Mouse (Mus musculus): Measurements from ENCODE around the gene Ptgr1. TPM values are rescaled to one million over a fixed set of nuclear protein-coding genes. Genes with fewer than 3 reads are reported as not detected.

The Ptgr1 gene
- polyA plus RNA-seq, 1 experiment from 2014 or later, result 9.0 TPM

DNA sequence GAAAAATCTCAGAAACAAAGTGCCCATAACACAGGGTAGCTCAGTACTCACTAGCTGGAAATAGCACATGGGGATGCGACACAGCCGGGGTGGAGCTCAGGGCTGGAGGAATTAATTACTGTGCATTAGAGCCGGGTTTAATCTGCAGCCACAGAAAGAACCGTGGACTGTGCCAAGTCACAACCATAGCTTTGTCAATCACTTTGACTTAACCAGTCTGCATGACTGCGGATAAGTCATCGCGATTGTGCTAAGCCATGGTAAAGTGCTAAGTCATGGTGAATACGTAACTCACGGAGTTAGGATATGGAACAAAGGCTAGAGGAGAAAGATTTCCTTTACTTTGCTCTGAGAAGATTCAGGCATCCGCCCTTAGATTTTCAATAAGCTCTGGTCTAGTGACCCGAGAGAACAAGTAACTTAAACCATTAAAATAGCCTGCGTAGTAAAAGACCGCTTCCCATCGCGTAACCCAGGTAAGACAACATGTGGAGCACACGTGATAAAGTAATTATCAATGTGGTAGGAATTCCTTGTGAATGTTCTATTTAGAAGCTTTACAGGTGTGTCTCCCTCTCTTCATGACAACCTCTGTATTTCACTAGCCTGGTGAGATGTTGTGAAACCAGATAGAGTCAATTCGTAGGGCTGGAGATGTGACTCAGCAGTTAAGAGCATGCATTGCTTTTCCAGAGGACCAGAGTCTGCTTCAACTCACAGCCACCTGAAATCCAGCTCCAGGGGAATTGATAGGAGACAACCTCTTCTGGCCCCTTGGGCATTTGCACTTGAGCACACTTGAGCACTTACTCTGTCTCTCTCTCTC lies 3.9 kb upstream of the Ptgr1 start:
- no peak for ATAC-seq (ENCODE audit: insufficient number of reproducible peaks, low FRiP score)
- peaks cover 20% of the 10 kb centered on the region for H3K27me3 ChIP-seq (replicated peaks)
- WGBS, result 84% methylated on average over 17 of the region's 17 CpGs
- no peak overlapping the region for H3K4me3 ChIP-seq
- H3K36me3 ChIP-seq, result no peaks in the 10 kb centered on the region
- H3K4me1 ChIP-seq (replicated peaks), result peaks cover 11% of the 10 kb centered on the region; the same call in 1 of the 2 replicates
- no peak overlapping the region for H3K27ac ChIP-seq (ENCODE audit: poor library complexity, severe bottlenecking)
- H3K9ac ChIP-seq, result no peak overlapping the region
- H3K9me3 ChIP-seq (replicated peaks), result no peaks in the 10 kb centered on the region
- no peak overlapping the region for H3K4me2 ChIP-seq

DNA sequence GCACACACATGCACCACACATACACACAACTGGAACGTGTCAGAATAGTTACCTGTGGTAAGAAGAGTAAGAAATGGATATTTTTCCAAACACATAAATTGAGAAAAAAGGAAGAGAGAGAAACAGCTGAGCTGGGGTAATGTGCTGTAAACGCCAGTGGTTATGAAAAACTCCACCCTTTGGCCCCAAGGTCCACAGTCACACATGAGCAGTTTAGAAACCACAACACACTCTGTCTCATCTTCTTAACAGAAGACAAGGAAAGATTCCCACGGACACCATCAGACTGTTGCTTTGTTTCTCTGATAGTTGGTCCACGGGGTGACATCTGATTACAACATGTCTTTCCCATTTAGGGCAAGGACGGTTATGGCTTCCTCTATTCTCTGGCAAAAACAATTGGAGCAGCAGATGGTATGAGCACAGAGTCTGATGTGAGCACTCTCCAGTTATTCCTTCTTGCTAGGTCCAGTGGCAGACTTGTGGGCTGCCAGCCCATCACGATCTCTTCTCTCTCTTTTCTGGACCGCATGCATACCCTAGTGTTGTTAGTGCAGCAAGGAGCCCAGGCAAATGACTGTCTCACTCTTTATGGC lies 2.5 kb upstream of the Ptgr1 start:
- no peak for ATAC-seq (ENCODE audit: insufficient number of reproducible peaks, low FRiP score)
- no peaks in the 10 kb centered on the region for H3K36me3 ChIP-seq
- no peak overlapping the region for H3K27ac ChIP-seq (ENCODE audit: poor library complexity, severe bottlenecking)
- H3K9ac ChIP-seq, result no peak overlapping the region
- H3K27me3 ChIP-seq (replicated peaks), result peaks cover 20% of the 10 kb centered on the region
- no peak overlapping the region for H3K4me3 ChIP-seq
- 82% methylated on average over 7 of the region's 7 CpGs for WGBS
- H3K4me2 ChIP-seq, result no peak overlapping the region
- no peaks in the 10 kb centered on the region for H3K9me3 ChIP-seq (replicated peaks)
- H3K4me1 ChIP-seq (replicated peaks), result peaks cover 9% of the 10 kb centered on the region; the same call in 1 of the 2 replicates

GRCm38 (mm10) chr4:58985157-58985648 lies 1.7 kb downstream of the Ptgr1 start:
- Histone ChIP-seq H3K9ac (no peak overlapping the region), H3K9me3 (replicated peaks) (no peaks in the 10 kb centered on the region), H3K4me3 (no peak overlapping the region), H3K27ac (ENCODE audit: poor library complexity, severe bottlenecking) (no peak overlapping the region), H3K36me3 (no peaks in the 10 kb centered on the region), H3K27me3 (replicated peaks) (peaks cover 10% of the 10 kb centered on the region), H3K4me2 (no peak overlapping the region), H3K4me1 (replicated peaks) (0 out of 2 replicates have a peak, but pooled peaks cover 3% of the 10 kb centered on the region)
- ATAC-seq (ENCODE audit: insufficient number of reproducible peaks, low FRiP score), result no peak
- WGBS, result 14% methylated on average over 7 of the region's 7 CpGs

DNA sequence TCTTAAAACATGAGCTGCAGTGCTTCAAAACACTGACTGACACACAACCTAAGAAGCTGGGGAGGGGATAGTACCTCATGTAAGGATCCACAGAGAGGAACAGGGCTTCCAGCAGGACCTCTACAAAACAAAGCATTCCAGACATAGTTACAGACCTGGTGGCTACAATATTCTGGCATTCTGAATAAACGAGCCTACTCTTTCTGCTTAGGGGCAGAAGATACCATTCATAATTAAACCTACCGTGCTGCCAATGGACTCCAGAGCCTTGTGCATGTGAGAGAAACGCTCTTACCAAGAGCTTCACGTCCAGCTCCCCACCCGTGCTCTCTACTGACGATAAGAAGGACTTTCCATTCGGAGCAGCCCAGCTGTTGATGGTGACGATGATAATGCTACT lies 4.1 kb downstream of the Ptgr1 start:
- 79% methylated on average over 8 of the region's 8 CpGs for WGBS
- Histone ChIP-seq H3K4me2 (no peak overlapping the region), H3K27ac (ENCODE audit: poor library complexity, severe bottlenecking) (no peak overlapping the region), H3K36me3 (no peaks in the 10 kb centered on the region), H3K27me3 (replicated peaks) (no peaks in the 10 kb centered on the region), H3K9me3 (replicated peaks) (no peaks in the 10 kb centered on the region), H3K4me3 (no peak overlapping the region), H3K4me1 (replicated peaks) (0 out of 2 replicates have a peak, but pooled peaks cover 3% of the 10 kb centered on the region), H3K9ac (no peak overlapping the region)
- ATAC-seq (ENCODE audit: insufficient number of reproducible peaks, low FRiP score), result no peak

DNA sequence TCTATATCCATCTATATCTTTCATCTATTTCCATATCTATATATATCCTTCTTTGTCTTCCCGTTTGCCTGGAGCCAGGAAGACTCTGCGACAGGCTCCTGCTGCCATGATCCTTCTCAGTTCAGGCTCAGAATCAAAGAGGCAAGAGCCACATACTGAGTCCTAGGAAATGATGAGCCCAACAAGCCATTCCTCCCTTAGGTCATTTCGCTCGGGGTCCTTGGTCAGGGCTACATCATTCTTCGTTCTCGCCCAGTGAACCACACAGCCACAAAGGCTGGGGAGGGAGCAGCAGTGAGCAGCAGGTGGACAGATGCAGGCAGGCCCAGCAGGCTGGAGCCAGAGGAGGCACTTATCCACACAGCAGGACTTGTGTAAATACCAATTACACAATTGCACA lies 5.5 kb downstream of the Ptgr1 start:
- Histone ChIP-seq H3K4me3 (no peak overlapping the region), H3K4me2 (no peak overlapping the region), H3K27me3 (replicated peaks) (no peaks in the 10 kb centered on the region), H3K27ac (ENCODE audit: poor library complexity, severe bottlenecking) (no peak overlapping the region), H3K36me3 (no peaks in the 10 kb centered on the region), H3K4me1 (replicated peaks) (no peaks in the 10 kb centered on the region), H3K9me3 (replicated peaks) (no peaks in the 10 kb centered on the region), H3K9ac (no peak overlapping the region)
- WGBS, result 77% methylated on average over 6 of the region's 6 CpGs
- no peak for ATAC-seq (ENCODE audit: insufficient number of reproducible peaks, low FRiP score)

DNA sequence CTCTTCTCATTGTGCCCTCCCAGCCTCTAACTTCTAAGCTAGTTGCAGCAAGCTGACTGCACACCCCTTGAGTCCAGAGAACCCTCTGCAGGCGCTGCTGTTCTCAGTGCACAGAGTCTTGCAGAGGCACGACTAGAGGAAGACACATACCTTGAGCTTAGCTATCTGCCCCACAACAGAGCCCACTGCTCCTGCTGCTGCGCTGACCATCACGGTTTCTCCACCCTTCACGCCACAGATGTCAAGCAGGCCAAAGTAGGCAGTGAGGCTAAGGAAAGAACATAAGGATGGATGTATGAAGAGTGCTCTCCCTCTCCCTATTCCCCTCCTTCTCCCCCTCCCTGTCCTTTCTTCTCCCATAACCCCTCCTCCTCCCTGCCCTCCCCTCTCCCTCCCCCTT lies 11.2 kb downstream of the Ptgr1 start:
- 71% methylated on average over 5 of the region's 5 CpGs for WGBS
- Histone ChIP-seq H3K36me3 (peaks cover 10% of the 10 kb centered on the region; the same call in 1 of the 2 replicates), H3K4me1 (replicated peaks) (no peaks in the 10 kb centered on the region), H3K4me2 (no peak overlapping the region), H3K4me3 (no peak overlapping the region), H3K9ac (no peak overlapping the region), H3K27me3 (replicated peaks) (no peaks in the 10 kb centered on the region), H3K9me3 (replicated peaks) (0 out of 2 replicates have a peak, but pooled peaks cover 2% of the 10 kb centered on the region), H3K27ac (ENCODE audit: poor library complexity, severe bottlenecking) (no peak overlapping the region)
- ATAC-seq (ENCODE audit: insufficient number of reproducible peaks, low FRiP score), result no peak

GRCm38 (mm10) chr4:58970678-58971077 lies 16.2 kb downstream of the Ptgr1 start:
- WGBS, result 66% methylated on average over 4 of the region's 4 CpGs
- Histone ChIP-seq H3K9ac (no peak overlapping the region), H3K4me3 (no peak overlapping the region), H3K4me1 (replicated peaks) (no peaks in the 10 kb centered on the region), H3K27ac (ENCODE audit: poor library complexity, severe bottlenecking) (no peak overlapping the region), H3K4me2 (no peak overlapping the region), H3K9me3 (replicated peaks) (0 out of 2 replicates have a peak, but pooled peaks cover 2% of the 10 kb centered on the region), H3K36me3 (peaks cover 13% of the 10 kb centered on the region; the same call in 1 of the 2 replicates), H3K27me3 (replicated peaks) (no peaks in the 10 kb centered on the region)
- ATAC-seq (ENCODE audit: insufficient number of reproducible peaks, low FRiP score), result no peak

- Histone ChIP-seq H3K4me2 (no peak overlapping the region), H3K27me3 (replicated peaks) (no peaks in the 10 kb centered on the region), H3K27ac (ENCODE audit: poor library complexity, severe bottlenecking) (no peak overlapping the region), H3K4me1 (replicated peaks) (no peaks in the 10 kb centered on the region), H3K9me3 (replicated peaks) (no peaks in the 10 kb centered on the region), H3K9ac (no peak overlapping the region), H3K36me3 (no peaks in the 10 kb centered on the region), H3K4me3 (no peak overlapping the region)
- WGBS, result 79% methylated on average over 1 of the region's 1 CpGs
- ATAC-seq (ENCODE audit: insufficient number of reproducible peaks, low FRiP score), result no peak
These were observed 21.8 kb downstream of the Ptgr1 start for GRCm38 (mm10) chr4:58965136-58965535.

DNA sequence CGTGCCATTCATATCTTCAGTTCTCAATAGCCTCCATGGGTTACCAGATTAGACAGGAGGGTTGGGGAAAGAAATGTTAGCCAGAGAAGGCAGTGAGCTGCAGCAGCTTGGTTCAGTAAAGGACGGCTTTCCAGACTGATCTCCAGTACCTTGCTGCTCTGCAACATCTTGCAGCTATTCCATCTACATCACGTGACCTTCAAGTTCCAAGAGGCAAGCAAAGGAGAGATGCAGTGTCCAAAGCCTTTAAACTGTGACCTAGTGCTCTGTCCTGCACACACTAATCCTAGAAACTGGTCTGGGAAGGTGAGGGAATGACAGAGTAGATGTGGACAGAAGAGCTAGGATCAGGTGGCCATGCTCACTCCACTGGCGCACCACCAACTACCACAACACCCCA lies 23.6 kb downstream of the Ptgr1 start:
- H3K9ac ChIP-seq, result no peak overlapping the region
- no peaks in the 10 kb centered on the region for H3K27me3 ChIP-seq (replicated peaks)
- no peak overlapping the region for H3K27ac ChIP-seq (ENCODE audit: poor library complexity, severe bottlenecking)
- 80% methylated on average over 4 of the region's 4 CpGs for WGBS
- H3K4me3 ChIP-seq, result no peak overlapping the region
- no peak for ATAC-seq (ENCODE audit: insufficient number of reproducible peaks, low FRiP score)
- H3K4me1 ChIP-seq (replicated peaks), result no peaks in the 10 kb centered on the region
- no peaks in the 10 kb centered on the region for H3K36me3 ChIP-seq
- no peaks in the 10 kb centered on the region for H3K9me3 ChIP-seq (replicated peaks)
- no peak overlapping the region for H3K4me2 ChIP-seq

DNA sequence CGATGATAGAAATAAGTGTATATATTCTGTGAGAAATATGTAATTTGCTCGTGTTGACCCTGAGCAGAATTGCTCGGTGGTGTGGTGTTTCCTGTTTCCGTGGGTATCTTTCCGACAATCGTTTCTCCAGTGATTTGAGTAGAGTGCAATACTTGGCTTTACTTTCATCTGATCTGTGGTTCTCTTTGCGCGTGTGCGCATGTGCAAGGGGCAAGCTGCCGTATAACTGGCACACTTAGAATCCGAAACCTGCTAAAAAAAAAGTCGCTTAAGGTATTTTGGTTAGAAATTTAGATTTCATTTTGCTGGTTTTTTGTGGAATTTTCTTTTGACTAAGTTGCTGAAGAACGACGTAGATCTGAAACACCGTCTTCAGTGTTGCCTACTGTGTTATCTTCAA lies 25.2 kb downstream of the Ptgr1 start:
- 0 out of 2 replicates have a peak, but pooled peaks cover 5% of the 10 kb centered on the region for H3K9me3 ChIP-seq (replicated peaks)
- no peak for ATAC-seq (ENCODE audit: insufficient number of reproducible peaks, low FRiP score)
- no peaks in the 10 kb centered on the region for H3K36me3 ChIP-seq
- no peak overlapping the region for H3K4me3 ChIP-seq
- H3K4me1 ChIP-seq (replicated peaks), result no peaks in the 10 kb centered on the region
- no peaks in the 10 kb centered on the region for H3K27me3 ChIP-seq (replicated peaks)
- no peak overlapping the region for H3K4me2 ChIP-seq
- no peak overlapping the region for H3K27ac ChIP-seq (ENCODE audit: poor library complexity, severe bottlenecking)
- 81% methylated on average over 15 of the region's 15 CpGs for WGBS
- no peak overlapping the region for H3K9ac ChIP-seq

DNA sequence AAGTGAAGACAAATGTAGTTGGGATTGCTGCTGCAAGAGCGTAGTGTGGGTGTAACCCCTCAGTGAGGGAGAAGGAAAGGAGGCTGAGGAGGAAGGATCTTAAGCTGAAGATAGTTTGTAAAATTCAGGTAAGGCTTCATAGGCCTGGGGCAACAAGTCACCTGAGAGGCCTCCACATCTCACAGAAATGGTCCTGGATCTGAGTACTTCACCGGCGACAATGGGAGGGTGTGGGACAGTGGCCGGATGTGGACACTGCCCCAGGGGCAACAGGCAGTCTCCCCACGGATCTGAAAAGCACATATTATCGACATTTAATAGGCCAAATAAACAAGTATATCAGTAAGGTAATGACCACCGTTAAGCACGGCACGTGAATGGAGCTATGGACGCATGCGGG lies 34.3 kb downstream of the Ptgr1 start:
- WGBS, result 89% methylated on average over 11 of the region's 11 CpGs
- no peak for ATAC-seq (ENCODE audit: insufficient number of reproducible peaks, low FRiP score)
- H3K4me2 ChIP-seq, result no peak overlapping the region

More for the DNA sequence above, 34.3 kb downstream of the Ptgr1 start:
- Histone ChIP-seq H3K4me3 (no peak overlapping the region), H3K9ac (no peak overlapping the region), H3K27me3 (replicated peaks) (no peaks in the 10 kb centered on the region), H3K9me3 (replicated peaks) (0 out of 2 replicates have a peak, but pooled peaks cover 5% of the 10 kb centered on the region), H3K4me1 (replicated peaks) (no peaks in the 10 kb centered on the region), H3K36me3 (no peaks in the 10 kb centered on the region), H3K27ac (ENCODE audit: poor library complexity, severe bottlenecking) (no peak overlapping the region)

All from heart, embryonic 12.5 days (tissue).